Mouse (Mus musculus): ENCODE measurements around the gene Tubg1.
"Not testable (repeated sequence)": the region's sequence is repeated elsewhere in the genome, so short reads cannot be mapped to it uniquely, and the experiment has no call there.

Gene Tubg1

GRCm38 (mm10) chr11:101142215-101142967 is 22.7 kb downstream of the Tubg1 start:
- DNase-seq = no peak

- no peak for DNase-seq
Observed at GRCm38 (mm10) chr11:101143338-101144225, 23.8 kb downstream of the Tubg1 start.

- no peak for DNase-seq
Observed at GRCm38 (mm10) chr11:101146377-101146776, 26.6 kb downstream of the Tubg1 start.

DNA sequence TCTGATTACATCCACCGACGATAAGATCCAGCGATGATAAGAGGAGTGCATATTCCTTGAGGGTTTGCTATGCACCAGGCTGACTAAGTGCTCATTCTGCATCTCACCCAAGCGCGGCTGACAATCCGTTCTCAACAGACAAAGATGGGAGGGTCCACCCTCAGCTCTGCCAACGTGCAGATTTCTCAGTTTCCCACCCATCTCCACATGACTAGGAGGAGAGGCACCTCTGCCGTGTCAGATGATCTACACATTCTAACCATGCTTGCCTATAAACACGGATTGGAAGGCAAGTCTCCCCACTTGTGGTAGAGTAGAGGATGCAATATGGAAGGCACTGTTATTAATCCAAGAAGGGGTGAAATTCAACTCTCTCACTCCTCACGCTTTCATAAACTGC is 29.0 kb downstream of the Tubg1 start:
- DNase-seq = no peak

DNA sequence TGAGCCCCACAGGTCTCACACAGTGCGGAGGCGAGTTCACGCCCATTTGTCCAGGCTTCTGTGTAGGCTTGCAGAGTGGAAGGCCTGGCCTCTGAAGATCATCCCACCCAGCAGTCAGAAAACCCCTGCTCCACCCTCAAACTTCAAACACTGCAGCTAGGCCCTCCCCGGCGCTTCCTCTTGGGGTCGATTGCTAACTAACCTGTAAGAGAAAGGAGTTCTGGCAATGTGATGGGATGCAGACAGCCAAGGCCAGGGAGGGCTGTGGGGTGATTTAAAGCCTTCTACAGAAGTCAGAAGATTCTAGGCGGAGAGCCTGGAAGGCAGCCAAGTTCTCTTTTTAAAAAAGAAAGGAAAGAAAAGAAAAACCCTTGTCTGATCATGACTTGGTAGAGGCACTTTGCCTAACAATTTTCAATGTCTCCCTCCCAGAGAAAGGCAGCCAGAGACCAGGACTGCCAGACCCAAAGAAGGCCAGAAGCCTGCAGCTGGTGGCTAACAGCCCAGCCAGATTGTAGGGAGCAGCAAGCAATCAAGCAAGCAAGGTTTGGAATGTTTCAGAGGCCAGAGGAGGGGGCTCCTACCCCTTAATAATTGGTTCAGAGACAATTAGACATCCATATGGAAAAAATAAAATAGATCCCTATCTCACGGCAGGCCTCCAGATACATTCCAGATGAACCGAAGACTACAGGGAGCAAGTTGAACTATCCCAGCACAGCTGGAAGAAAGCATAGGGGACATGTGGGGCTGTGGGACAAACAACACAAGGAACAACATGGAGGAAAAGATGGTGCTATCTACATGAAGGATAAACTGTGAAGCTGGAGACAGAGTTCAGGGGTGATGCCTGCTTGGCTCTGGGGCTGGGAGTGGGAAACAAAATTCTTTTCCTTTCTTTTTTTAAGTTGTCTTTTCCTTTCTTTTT is 29.7 kb downstream of the Tubg1 start:
- DNase-seq = no peak

- DNase-seq = no peak
Observed at GRCm38 (mm10) chr11:101151063-101151462, 31.3 kb downstream of the Tubg1 start.

DNA sequence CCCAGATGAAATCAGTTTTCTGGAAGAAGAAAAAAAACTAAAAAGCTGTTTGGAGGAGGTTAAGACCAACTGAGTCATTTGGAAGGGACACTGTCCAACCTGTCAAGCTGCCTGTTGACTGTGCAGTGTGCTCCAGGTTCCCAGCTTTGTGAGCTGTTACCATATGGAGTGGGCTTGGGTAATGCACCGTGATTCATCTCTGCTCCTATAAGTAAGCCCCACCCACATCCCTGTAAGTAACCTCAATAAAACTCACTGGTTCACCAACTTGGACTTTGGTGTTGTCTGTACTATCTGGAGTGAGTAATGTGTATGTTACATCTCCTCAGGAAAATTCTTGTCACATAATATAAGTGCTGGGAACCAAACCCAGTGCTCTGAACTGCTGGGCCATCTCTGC is 33.1 kb downstream of the Tubg1 start:
- no peak for DNase-seq

GRCm38 (mm10) chr11:101154648-101155047 is 34.9 kb downstream of the Tubg1 start:
- no peak for DNase-seq

GRCm38 (mm10) chr11:101155151-101155550 is 35.4 kb downstream of the Tubg1 start:
- no peak for DNase-seq

- peak; percentile 70 for DNase-seq
Observed at GRCm38 (mm10) chr11:101155728-101156371, 36.1 kb downstream of the Tubg1 start, which contains the start of gene Tubg2. Gene Tubg2, plus strand, starts transcription at chr11:101155907.

GRCm38 (mm10) chr11:101160151-101160550 is 40.4 kb downstream of the Tubg1 start:
- not testable (repeated sequence) for DNase-seq

GRCm38 (mm10) chr11:101160981-101161505 is 41.3 kb downstream of the Tubg1 start:
- not testable (repeated sequence) for DNase-seq

- DNase-seq = no peak
Observed at GRCm38 (mm10) chr11:101161551-101161950, 41.8 kb downstream of the Tubg1 start.

GRCm38 (mm10) chr11:101162301-101162700 is 42.6 kb downstream of the Tubg1 start:
- DNase-seq = no peak

GRCm38 (mm10) chr11:101162772-101163171 is 43.0 kb downstream of the Tubg1 start:
- DNase-seq = no peak

- DNase-seq = no peak
Observed at GRCm38 (mm10) chr11:101163476-101164350, 44.0 kb downstream of the Tubg1 start.

DNA sequence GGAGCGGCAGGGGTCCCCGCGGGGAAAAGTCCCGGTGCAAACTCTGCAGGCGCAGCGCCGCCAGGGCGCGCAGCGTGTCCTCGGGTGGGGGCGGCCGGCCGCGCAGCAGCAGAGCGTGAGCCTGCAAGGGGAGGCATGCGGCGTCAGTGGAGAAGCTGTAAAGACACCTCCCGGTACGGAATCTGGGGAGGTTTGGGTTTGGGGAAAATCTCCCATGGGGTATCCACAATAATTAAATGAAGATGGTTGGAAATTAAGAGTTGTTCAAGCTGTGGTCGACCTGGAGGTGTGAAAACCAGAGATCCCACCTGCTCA is 44.6 kb downstream of the Tubg1 start:
- DNase-seq = no peak

- DNase-seq = no peak
Observed at GRCm38 (mm10) chr11:101164677-101165580, 45.2 kb downstream of the Tubg1 start.

- DNase-seq = no peak
Observed at GRCm38 (mm10) chr11:101166357-101166756, 46.6 kb downstream of the Tubg1 start.
